Comparison of ENCODE assay signal across 13 mouse cellular contexts in genomic region chr15:101941948-101942347, GRCm38 (mm10). TPM values are rescaled to one million over a fixed set of nuclear protein-coding genes. Genes with fewer than 3 reads are reported as not detected.
DNase-seq lines count a peak whose midpoint lies in the region; ATAC-seq and TF ChIP-seq lines count a peak whose summit lies in the region.
"Had no signal": no experiment of that assay in that cellular context is flagged by ENCODE, and none has a peak within 500 bp of the region (broad histone marks: within the 10 kb centered on the region; RNA-seq: fewer than 3 reads in every experiment).

No protein-coding gene starts in this region.

- peak; percentile 64; the same call in 1 of the 2 replicates for ATAC-seq in kidney, embryonic 16.5 days (ENCODE audit: low FRiP score, low TSS enrichment)
- ATAC-seq: forebrain, embryonic 15.5 days had no signal

- no peak for DNase-seq in kidney, adult 2 months
- DNase-seq in 3T3-L1 (ENCODE audit: low read depth, low spot score) (peak; percentile 58), MEL (ENCODE audit: low read depth, low spot score) (no peak)
- peak; percentile 28 to 32 for DNase-seq in heart, postnatal 10 days
- no peak for DNase-seq in left cerebral cortex, postnatal 10 days (ENCODE audit: extremely low spot score in 1 of 2, low spot score in 2 of 2)
- no peak for DNase-seq in thymus, postnatal 4 days
- DNase-seq: layer of hippocampus, postnatal 36 days; thymus, adult 18-20 months had no signal

- TF ChIP-seq POLR2A in kidney, adult 2 months (IDR thresholded peaks at IDR 0.05; ENCODE audit: low read depth, low read length) = no peak
- no peak for TF ChIP-seq POLR2A in MEL (IDR thresholded peaks at IDR 0.05; ENCODE audit: control insufficient read depth in 1 of 2, insufficient read depth in 1 of 2, low read depth in 1 of 2, low read length in 2 of 2, poor library complexity in 1 of 2)

- H3K9me3 ChIP-seq in kidney, embryonic 16.5 days (ENCODE audit: low read length) = no peaks in the 10 kb centered on the region
- H3K9me3 ChIP-seq in MEL (replicated peaks; ENCODE audit: insufficient read depth, low read length) = no peaks in the 10 kb centered on the region
- H3K9me3 ChIP-seq: embryonic facial prominence, embryonic 10.5 days; forebrain, embryonic 15.5 days; hindbrain, embryonic 15.5 days had no signal

- intact Hi-C loops in heart, postnatal 10 days (cut with DNase I) = no loop called here
- intact Hi-C loops in left cerebral cortex, postnatal 10 days (cut with DNase I) = no loop called here

- TF ChIP-seq EP300 in MEL (IDR thresholded peaks at IDR 0.05; ENCODE audit: low read depth in 1 of 2, low read length in 2 of 2) = no peak

- no peak overlapping the region for H3K4me2 ChIP-seq in kidney, embryonic 16.5 days (replicated peaks; ENCODE audit: low read depth, low read length)
- H3K4me2 ChIP-seq: forebrain, embryonic 15.5 days; hindbrain, embryonic 15.5 days had no signal

- no peak for TF ChIP-seq RAD21 in MEL (IDR thresholded peaks at IDR 0.05; ENCODE audit: low read depth, low read length)

- H3K27me3 ChIP-seq in kidney, embryonic 16.5 days (ENCODE audit: insufficient read depth, low read length) = no peaks in the 10 kb centered on the region
- H3K27me3 ChIP-seq in kidney, adult 2 months (replicated peaks; ENCODE audit: control insufficient read depth, insufficient read depth, low read length) = no peaks in the 10 kb centered on the region
- H3K27me3 ChIP-seq in MEL (ENCODE audit: control insufficient read depth in 1 of 2, insufficient read depth in 2 of 2, low read length in 2 of 2) = no peaks in the 10 kb centered on the region
- H3K27me3 ChIP-seq: forebrain, embryonic 15.5 days; hindbrain, embryonic 15.5 days had no signal

- no peak for TF ChIP-seq CTCF in kidney, adult 2 months (conservative IDR thresholded peaks at IDR 0.05; ENCODE audit: insufficient read depth, insufficient read length, low read depth, low read length)
- TF ChIP-seq CTCF in MEL (IDR thresholded peaks at IDR 0.05 in 2 of 3, conservative IDR thresholded peaks at IDR 0.05 in 1 of 3; ENCODE audit: control insufficient read depth in 1 of 3, insufficient read depth in 1 of 3, low read depth in 2 of 3, low read length in 3 of 3, poor library complexity in 1 of 3, severe bottlenecking in 1 of 3) = no peak

- no peaks in the 10 kb centered on the region for H3K79me2 ChIP-seq in MEL (ENCODE audit: control insufficient read depth, insufficient read depth, low read length, poor library complexity)

- H3K9ac ChIP-seq in kidney, embryonic 16.5 days (replicated peaks; ENCODE audit: low read length) = no peak overlapping the region
- no peak overlapping the region for H3K9ac ChIP-seq in MEL (ENCODE audit: control insufficient read depth, low read depth, low read length, poor library complexity, severe bottlenecking)
- H3K9ac ChIP-seq: forebrain, embryonic 15.5 days; hindbrain, embryonic 15.5 days had no signal

- H3K4me3 ChIP-seq in kidney, embryonic 16.5 days (ENCODE audit: low read length) = no peak overlapping the region
- no peak overlapping the region for H3K4me3 ChIP-seq in kidney, adult 2 months (ENCODE audit: insufficient read depth, low read depth, low read length)
- H3K4me3 ChIP-seq in MEL (ENCODE audit: control insufficient read depth in 1 of 2, insufficient read depth in 1 of 2, low read depth in 2 of 2, low read length in 2 of 2) = no peak overlapping the region
- H3K4me3 ChIP-seq: embryonic facial prominence, embryonic 10.5 days; forebrain, embryonic 15.5 days; hindbrain, embryonic 15.5 days had no signal

- no peaks in the 10 kb centered on the region for H3K36me3 ChIP-seq in kidney, embryonic 16.5 days (ENCODE audit: insufficient read depth, low read length)
- no peaks in the 10 kb centered on the region for H3K36me3 ChIP-seq in kidney, adult 2 months (ENCODE audit: control insufficient read depth, insufficient read depth, low read length)
- no peaks in the 10 kb centered on the region for H3K36me3 ChIP-seq in MEL (ENCODE audit: control insufficient read depth in 1 of 2, insufficient read depth in 2 of 2, low read length in 2 of 2)
- H3K36me3 ChIP-seq: embryonic facial prominence, embryonic 10.5 days; forebrain, embryonic 15.5 days; hindbrain, embryonic 15.5 days had no signal

- 25% methylated on average over 8 of the region's 8 CpGs for WGBS in kidney, embryonic 16.5 days
- 53% methylated on average over 8 of the region's 8 CpGs for WGBS in kidney, adult 2 months

- peak overlapping the region; percentile 32; the same call in 1 of the 2 replicates for H3K27ac ChIP-seq in kidney, embryonic 16.5 days (ENCODE audit: low read length)
- H3K27ac ChIP-seq in kidney, adult 2 months (ENCODE audit: insufficient read depth, low read depth, low read length) = no peak overlapping the region
- H3K27ac ChIP-seq in MEL (ENCODE audit: control insufficient read depth, low read depth, low read length) = no peak overlapping the region
- H3K27ac ChIP-seq: embryonic facial prominence, embryonic 10.5 days; forebrain, embryonic 15.5 days; hindbrain, embryonic 15.5 days had no signal

- H3K4me1 ChIP-seq in kidney, embryonic 16.5 days (ENCODE audit: insufficient read depth, low read length) = peaks cover 15% of the 10 kb centered on the region
- no peaks in the 10 kb centered on the region for H3K4me1 ChIP-seq in kidney, adult 2 months (ENCODE audit: control insufficient read depth, insufficient read depth, low read length)
- H3K4me1 ChIP-seq in MEL (ENCODE audit: control insufficient read depth in 1 of 2, insufficient read depth in 2 of 2, low read length in 2 of 2) = no peaks in the 10 kb centered on the region
- H3K4me1 ChIP-seq: forebrain, embryonic 15.5 days had no signal

TF ChIP-seq in MEL, 35 proteins besides CTCF, POLR2A, EP300 and RAD21:
- TF ChIP-seq MXI1 (IDR thresholded peaks at IDR 0.05; ENCODE audit: low read depth, low read length) = no peak
- no peak for TF ChIP-seq E2F4 (IDR thresholded peaks at IDR 0.05; ENCODE audit: borderline replicate concordance, low read depth, low read length)
- TF ChIP-seq GATA1 (IDR thresholded peaks at IDR 0.05; ENCODE audit: low read depth, low read length) = 0 out of 2 replicates have a peak, but pooled peaks have one; percentile 16
- no peak for TF ChIP-seq MAZ (IDR thresholded peaks at IDR 0.05; ENCODE audit: low read depth, low read length)
- no peak for TF ChIP-seq ELF1 (IDR thresholded peaks at IDR 0.05; ENCODE audit: low read depth, low read length)

RNA-seq across cellular contexts. Expression of gene Krt79, which starts 1.8 kb away (rescaled TPM):
- 0.41 and 0.42 TPM in 2 replicates for polyA plus RNA-seq in kidney, embryonic 16.5 days (2015; fragmentation: Nextera tagmentation; extraction: Ambion mirVana)
- polyA plus RNA-seq in kidney, adult 2 months (2012; rRNA removed) = 0.33 and 0.37 TPM in 2 replicates
- total RNA-seq in MEL (2012; rRNA removed) = not detected in 2 replicates
- polyA plus RNA-seq in MEL (2012; ENCODE audit: insufficient read depth in 1 of 2, insufficient read length in 2 of 2, low read depth in 1 of 2, low replicate concordance in 2 of 2, missing spikeins in 1 of 2) = not detected
- total RNA-seq in heart, postnatal 10 days (2021) = under 1 TPM; 0.36 to 0.40 TPM
- total RNA-seq in left cerebral cortex, postnatal 10 days (2021) = not detected
- total RNA-seq: layer of hippocampus, postnatal 36 days had no signal
- polyA plus RNA-seq: liver, embryonic 16.5 days had no signal

RNA-seq across cellular contexts. Expression of gene Krt78, which starts 12.1 kb away (rescaled TPM):
- polyA plus RNA-seq in kidney, embryonic 16.5 days (2015; fragmentation: Nextera tagmentation; extraction: Ambion mirVana) = 0.06 and 0.16 TPM in 2 replicates
- 0.02 TPM in 1 of 2 replicates, not detected in the other for polyA plus RNA-seq in kidney, adult 2 months (2012; rRNA removed)
- 0.08 and 0.13 TPM in 2 replicates for total RNA-seq in MEL (2012; rRNA removed)
- polyA plus RNA-seq in MEL (2012; ENCODE audit: insufficient read depth in 1 of 2, insufficient read length in 2 of 2, low read depth in 1 of 2, low replicate concordance in 2 of 2, missing spikeins in 1 of 2) = under 1 TPM in 1 of 2 experiments, not detected in 1; 0.17 TPM
- total RNA-seq in heart, postnatal 10 days (2021) = not detected
- total RNA-seq in left cerebral cortex, postnatal 10 days (2021) = under 1 TPM in 1 of 2 experiments, not detected in 1; 0.09 TPM
- total RNA-seq: layer of hippocampus, postnatal 36 days had no signal
- polyA plus RNA-seq: embryonic facial prominence, embryonic 10.5 days; forebrain, embryonic 15.5 days; hindbrain, embryonic 15.5 days; liver, embryonic 16.5 days had no signal

RNA-seq across cellular contexts. Expression of gene Krt4, which starts 17.4 kb away (rescaled TPM):
- 0.42 and 0.82 TPM in 2 replicates for polyA plus RNA-seq in kidney, embryonic 16.5 days (2015; fragmentation: Nextera tagmentation; extraction: Ambion mirVana)
- 0.18 TPM in 1 of 2 replicates, not detected in the other for polyA plus RNA-seq in kidney, adult 2 months (2012; rRNA removed)
- not detected in 2 replicates for total RNA-seq in MEL (2012; rRNA removed)
- not detected for polyA plus RNA-seq in MEL (2012; ENCODE audit: insufficient read depth in 1 of 2, insufficient read length in 2 of 2, low read depth in 1 of 2, low replicate concordance in 2 of 2, missing spikeins in 1 of 2)
- total RNA-seq in heart, postnatal 10 days (2021) = not detected
- total RNA-seq in left cerebral cortex, postnatal 10 days (2021) = not detected
- total RNA-seq: layer of hippocampus, postnatal 36 days had no signal
- polyA plus RNA-seq: embryonic facial prominence, embryonic 10.5 days had no signal

RNA-seq across cellular contexts. Expression of gene Krt76, which starts 49.2 kb away (rescaled TPM):
- not detected in 2 replicates for polyA plus RNA-seq in kidney, embryonic 16.5 days (2015; fragmentation: Nextera tagmentation; extraction: Ambion mirVana)
- not detected in 2 replicates for polyA plus RNA-seq in kidney, adult 2 months (2012; rRNA removed)
- total RNA-seq in MEL (2012; rRNA removed) = not detected in 2 replicates
- not detected for polyA plus RNA-seq in MEL (2012; ENCODE audit: insufficient read depth in 1 of 2, insufficient read length in 2 of 2, low read depth in 1 of 2, low replicate concordance in 2 of 2, missing spikeins in 1 of 2)
- total RNA-seq in heart, postnatal 10 days (2021) = not detected
- not detected for total RNA-seq in left cerebral cortex, postnatal 10 days (2021)
- total RNA-seq: layer of hippocampus, postnatal 36 days had no signal
- polyA plus RNA-seq: embryonic facial prominence, embryonic 10.5 days; forebrain, embryonic 15.5 days; hindbrain, embryonic 15.5 days; liver, embryonic 16.5 days had no signal

Comparison
In these comparisons a context has a peak if more than half of its experiments do, and no peak if none do; other contexts are left out.
1. DNase-seq: peak in 3T3-L1 (single experiment) and heart, postnatal 10 days (2 of 2); none in kidney, adult 2 months (single experiment), MEL (single experiment), left cerebral cortex, postnatal 10 days (0 of 2) and thymus, postnatal 4 days (single experiment).